Mouse (Mus musculus) NIH3T3 (cell line): ENCODE data around the gene Lamtor4.

ENCODE experiments used
- DNase-seq: peaks from one replicate; pipeline ENCODE4 v3.0.0-alpha.2; 2012; ENCODE audit warnings: low read depth

The Lamtor4 gene

GRCm38 (mm10) chr5:138299613-138300012 is 44.3 kb downstream of the Lamtor4 start:
- no peak for DNase-seq
